Mouse (Mus musculus): Measurements from ENCODE around the gene Plk3. TPM values are rescaled to one million over a fixed set of nuclear protein-coding genes. Genes with fewer than 3 reads are reported as not detected.

The Plk3 gene
- polyA plus RNA-seq, 1 experiment from 2014 or later = 2.0 TPM

- Histone ChIP-seq H3K4me2 (ENCODE audit: low read depth, severe bottlenecking) (peak overlapping the region; percentile 94), H3K27ac (replicated peaks; ENCODE audit: low read depth, low read length) (peak overlapping the region; percentile 93), H3K4me3 (ENCODE audit: low read depth, low read length) (peak overlapping the region; percentile 98), H3K27me3 (ENCODE audit: control insufficient read depth, insufficient read depth, low read length) (no peaks in the 10 kb centered on the region), H3K9ac (ENCODE audit: low read length) (peak overlapping the region; percentile 99), H3K4me1 (ENCODE audit: control insufficient read depth, insufficient read depth, low read length) (0 out of 2 replicates have a peak, but pooled peaks cover 3% of the 10 kb centered on the region), H3K36me3 (ENCODE audit: control insufficient read depth, insufficient read depth, low read length) (peaks cover 43% of the 10 kb centered on the region), H3K9me3 (ENCODE audit: control insufficient read depth, low read length) (no peaks in the 10 kb centered on the region)
- 2% methylated on average over 44 of the region's 44 CpGs for WGBS
- DNase-seq (ENCODE audit: low spot score) (no peak), ATAC-seq (ENCODE audit: insufficient number of reproducible peaks, low FRiP score, low TSS enrichment, low read depth) (peak; percentile 21; the same call in 1 of the 2 replicates)
Observed at GRCm38 (mm10) chr4:117155020-117155791, 21.4 kb upstream of the Plk3 start.

GRCm38 (mm10) chr4:117152714-117153113 is 19.0 kb upstream of the Plk3 start:
- Histone ChIP-seq H3K36me3 (ENCODE audit: control insufficient read depth, insufficient read depth, low read length) (peaks cover 39% of the 10 kb centered on the region), H3K4me2 (ENCODE audit: low read depth, severe bottlenecking) (no peak overlapping the region), H3K9me3 (ENCODE audit: control insufficient read depth, low read length) (no peaks in the 10 kb centered on the region), H3K4me3 (ENCODE audit: low read depth, low read length) (no peak overlapping the region), H3K27ac (replicated peaks; ENCODE audit: low read depth, low read length) (no peak overlapping the region), H3K9ac (ENCODE audit: low read length) (no peak overlapping the region), H3K4me1 (ENCODE audit: control insufficient read depth, insufficient read depth, low read length) (0 out of 2 replicates have a peak, but pooled peaks cover 3% of the 10 kb centered on the region), H3K27me3 (ENCODE audit: control insufficient read depth, insufficient read depth, low read length) (no peaks in the 10 kb centered on the region)
- DNase-seq (ENCODE audit: low spot score) (no peak), ATAC-seq (ENCODE audit: insufficient number of reproducible peaks, low FRiP score, low TSS enrichment, low read depth) (no peak)
- WGBS = 85% methylated on average over 5 of the region's 5 CpGs

DNA sequence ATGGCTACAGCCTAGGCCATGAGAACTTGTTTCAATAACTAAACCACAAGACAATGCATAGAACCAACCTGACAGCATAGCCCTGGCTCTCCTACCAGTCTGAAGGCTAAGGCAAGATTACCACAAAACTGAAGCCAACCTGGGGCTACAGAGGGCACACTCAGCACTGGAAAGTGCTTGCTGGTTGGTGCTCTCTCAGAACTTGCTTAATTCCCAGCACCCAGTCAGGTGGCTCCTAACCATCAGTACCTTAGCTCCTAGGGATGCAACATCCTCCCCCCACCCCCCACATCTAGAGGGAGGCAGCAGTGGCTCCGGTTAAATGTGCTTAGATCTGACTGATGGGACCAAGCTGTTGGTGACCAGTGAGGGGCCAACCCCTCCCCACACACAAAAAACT is 17.7 kb upstream of the Plk3 start:
- no peak overlapping the region for H3K9ac ChIP-seq (ENCODE audit: low read length)
- DNase-seq (ENCODE audit: low spot score) = no peak
- no peak for ATAC-seq (ENCODE audit: insufficient number of reproducible peaks, low FRiP score, low TSS enrichment, low read depth)
- 0 out of 2 replicates have a peak, but pooled peaks cover 3% of the 10 kb centered on the region for H3K4me1 ChIP-seq (ENCODE audit: control insufficient read depth, insufficient read depth, low read length)
- H3K9me3 ChIP-seq (ENCODE audit: control insufficient read depth, low read length) = no peaks in the 10 kb centered on the region
- H3K36me3 ChIP-seq (ENCODE audit: control insufficient read depth, insufficient read depth, low read length) = peaks cover 39% of the 10 kb centered on the region
- H3K4me3 ChIP-seq (ENCODE audit: low read depth, low read length) = no peak overlapping the region
- 88% methylated on average over 1 of the region's 1 CpGs for WGBS
- no peak overlapping the region for H3K27ac ChIP-seq (replicated peaks; ENCODE audit: low read depth, low read length)
- H3K4me2 ChIP-seq (ENCODE audit: low read depth, severe bottlenecking) = no peak overlapping the region
- no peaks in the 10 kb centered on the region for H3K27me3 ChIP-seq (ENCODE audit: control insufficient read depth, insufficient read depth, low read length)

DNA sequence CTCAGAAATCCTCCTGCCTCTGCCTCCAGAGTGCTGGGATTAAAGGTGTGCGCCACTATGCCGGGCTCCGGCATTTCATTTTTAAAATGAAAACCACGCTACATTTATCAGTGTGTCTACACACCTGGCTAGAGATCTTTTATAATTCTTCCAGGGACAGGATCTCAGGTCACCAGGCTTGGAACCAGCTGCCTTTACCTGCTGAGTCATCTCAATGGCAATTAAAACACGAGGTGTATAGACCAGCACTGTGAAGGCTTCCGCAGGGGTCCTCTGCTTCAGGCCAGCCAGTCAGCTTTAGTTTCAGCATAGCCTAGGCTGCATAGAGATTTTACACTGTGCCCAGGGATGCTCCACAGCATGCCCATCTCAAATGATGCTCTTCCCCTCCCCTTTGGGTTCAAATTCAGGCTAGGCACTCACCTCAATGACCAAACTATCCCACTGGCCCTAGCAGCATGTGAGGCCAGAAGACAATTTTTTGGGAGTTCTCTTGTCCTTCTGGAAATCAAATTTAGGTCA is 16.5 kb upstream of the Plk3 start:
- Histone ChIP-seq H3K27ac (replicated peaks; ENCODE audit: low read depth, low read length) (no peak overlapping the region), H3K4me3 (ENCODE audit: low read depth, low read length) (no peak overlapping the region), H3K27me3 (ENCODE audit: control insufficient read depth, insufficient read depth, low read length) (no peaks in the 10 kb centered on the region), H3K4me2 (ENCODE audit: low read depth, severe bottlenecking) (no peak overlapping the region), H3K9me3 (ENCODE audit: control insufficient read depth, low read length) (no peaks in the 10 kb centered on the region), H3K36me3 (ENCODE audit: control insufficient read depth, insufficient read depth, low read length) (peaks cover 39% of the 10 kb centered on the region), H3K4me1 (ENCODE audit: control insufficient read depth, insufficient read depth, low read length) (0 out of 2 replicates have a peak, but pooled peaks cover 3% of the 10 kb centered on the region), H3K9ac (ENCODE audit: low read length) (no peak overlapping the region)
- 87% methylated on average over 6 of the region's 6 CpGs for WGBS
- DNase-seq (ENCODE audit: low spot score) = no peak
- no peak for ATAC-seq (ENCODE audit: insufficient number of reproducible peaks, low FRiP score, low TSS enrichment, low read depth)

- ATAC-seq (ENCODE audit: insufficient number of reproducible peaks, low FRiP score, low TSS enrichment, low read depth) = no peak
- H3K9ac ChIP-seq (ENCODE audit: low read length) = no peak overlapping the region
- WGBS = 73% methylated on average over 6 of the region's 6 CpGs
Observed at GRCm38 (mm10) chr4:117149291-117150211, 15.8 kb upstream of the Plk3 start.

GRCm38 (mm10) chr4:117148815-117149214 is 15.1 kb upstream of the Plk3 start:
- WGBS = 73% methylated on average over 24 of the region's 24 CpGs
- DNase-seq (ENCODE audit: low spot score) (no peak), ATAC-seq (ENCODE audit: insufficient number of reproducible peaks, low FRiP score, low TSS enrichment, low read depth) (no peak)
- Histone ChIP-seq H3K9ac (ENCODE audit: low read length) (no peak overlapping the region), H3K9me3 (ENCODE audit: control insufficient read depth, low read length) (no peaks in the 10 kb centered on the region), H3K4me3 (ENCODE audit: low read depth, low read length) (no peak overlapping the region), H3K27ac (replicated peaks; ENCODE audit: low read depth, low read length) (no peak overlapping the region), H3K27me3 (ENCODE audit: control insufficient read depth, insufficient read depth, low read length) (no peaks in the 10 kb centered on the region), H3K4me2 (ENCODE audit: low read depth, severe bottlenecking) (no peak overlapping the region), H3K36me3 (ENCODE audit: control insufficient read depth, insufficient read depth, low read length) (peaks cover 30% of the 10 kb centered on the region), H3K4me1 (ENCODE audit: control insufficient read depth, insufficient read depth, low read length) (no peaks in the 10 kb centered on the region)

More at GRCm38 (mm10) chr4:117149291-117150211, 15.8 kb upstream of the Plk3 start:
- Histone ChIP-seq H3K4me1 (ENCODE audit: control insufficient read depth, insufficient read depth, low read length) (no peaks in the 10 kb centered on the region), H3K36me3 (ENCODE audit: control insufficient read depth, insufficient read depth, low read length) (peaks cover 37% of the 10 kb centered on the region), H3K9me3 (ENCODE audit: control insufficient read depth, low read length) (no peaks in the 10 kb centered on the region), H3K27me3 (ENCODE audit: control insufficient read depth, insufficient read depth, low read length) (no peaks in the 10 kb centered on the region), H3K4me3 (ENCODE audit: low read depth, low read length) (no peak overlapping the region), H3K4me2 (ENCODE audit: low read depth, severe bottlenecking) (no peak overlapping the region), H3K27ac (replicated peaks; ENCODE audit: low read depth, low read length) (no peak overlapping the region)
- DNase-seq (ENCODE audit: low spot score) = no peak

- no peak for DNase-seq (ENCODE audit: low spot score)
- Histone ChIP-seq H3K4me2 (ENCODE audit: low read depth, severe bottlenecking) (no peak overlapping the region), H3K4me3 (ENCODE audit: low read depth, low read length) (no peak overlapping the region), H3K27ac (replicated peaks; ENCODE audit: low read depth, low read length) (no peak overlapping the region), H3K27me3 (ENCODE audit: control insufficient read depth, insufficient read depth, low read length) (no peaks in the 10 kb centered on the region), H3K9me3 (ENCODE audit: control insufficient read depth, low read length) (no peaks in the 10 kb centered on the region), H3K4me1 (ENCODE audit: control insufficient read depth, insufficient read depth, low read length) (no peaks in the 10 kb centered on the region), H3K36me3 (ENCODE audit: control insufficient read depth, insufficient read depth, low read length) (peaks cover 25% of the 10 kb centered on the region), H3K9ac (ENCODE audit: low read length) (no peak overlapping the region)
- ATAC-seq (ENCODE audit: insufficient number of reproducible peaks, low FRiP score, low TSS enrichment, low read depth) = no peak
- WGBS = 85% methylated on average over 18 of the region's 18 CpGs
Observed at GRCm38 (mm10) chr4:117148047-117148713, 14.4 kb upstream of the Plk3 start.

GRCm38 (mm10) chr4:117146176-117146575 is 12.4 kb upstream of the Plk3 start:
- no peak overlapping the region for H3K9ac ChIP-seq (ENCODE audit: low read length)
- no peak overlapping the region for H3K4me3 ChIP-seq (ENCODE audit: low read depth, low read length)
- no peak overlapping the region for H3K4me2 ChIP-seq (ENCODE audit: low read depth, severe bottlenecking)
- no peak overlapping the region for H3K27ac ChIP-seq (replicated peaks; ENCODE audit: low read depth, low read length)
- no peaks in the 10 kb centered on the region for H3K27me3 ChIP-seq (ENCODE audit: control insufficient read depth, insufficient read depth, low read length)
- ATAC-seq (ENCODE audit: insufficient number of reproducible peaks, low FRiP score, low TSS enrichment, low read depth) = no peak
- peaks cover 9% of the 10 kb centered on the region for H3K36me3 ChIP-seq (ENCODE audit: control insufficient read depth, insufficient read depth, low read length)
- H3K9me3 ChIP-seq (ENCODE audit: control insufficient read depth, low read length) = no peaks in the 10 kb centered on the region
- no peaks in the 10 kb centered on the region for H3K4me1 ChIP-seq (ENCODE audit: control insufficient read depth, insufficient read depth, low read length)
- 33% methylated on average over 15 of the region's 15 CpGs for WGBS
- peak; percentile 92 for DNase-seq (ENCODE audit: low spot score)
